Mouse (Mus musculus) cortical plate, adult 2 months (tissue): ENCODE data around the gene Mfsd2b.

Experiments used
- CTCF ChIP-seq: fragments of 200-500 bp; IDR thresholded peaks from 2 replicates; pipeline ENCODE4 v1.5.1; 2011; ENCODE audit warnings: mild to moderate bottlenecking, control low read depth, low read length; ENCODE audit not compliant: insufficient read depth; ENCODE audit errors: extremely low read depth
- POLR2A ChIP-seq: fragments of 200-500 bp; IDR thresholded peaks from 2 replicates; pipeline ENCODE4 v1.6.1; 2011; ENCODE audit warnings: mild to moderate bottlenecking, low read length, control low read depth; ENCODE audit not compliant: insufficient read depth; ENCODE audit errors: extremely low read depth

DNA sequence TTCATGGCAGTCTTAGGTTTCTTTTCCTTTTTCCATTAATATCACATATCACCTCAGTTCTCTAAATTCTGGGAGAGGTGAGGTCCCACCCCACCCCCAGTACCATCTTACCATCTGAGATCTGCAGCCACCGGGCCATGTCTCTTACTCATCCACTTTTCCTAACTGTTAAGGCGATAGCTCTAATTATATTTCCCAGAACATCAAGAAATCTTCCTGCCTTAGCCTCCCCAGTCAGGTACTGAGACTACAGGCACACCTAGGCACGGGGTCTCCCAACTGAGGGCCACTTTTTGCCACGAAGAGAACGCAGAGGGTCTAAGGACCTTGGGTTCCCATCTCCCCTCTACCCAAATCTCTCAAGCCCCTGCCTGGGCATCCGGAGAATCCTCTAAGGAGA, 628 bp downstream of the Mfsd2b start:
- TF ChIP-seq CTCF (no peak), POLR2A (no peak)
